Mouse (Mus musculus): ENCODE data around the gene Rln3. TPM values are rescaled to one million over a fixed set of nuclear protein-coding genes. Genes with fewer than 3 reads are reported as not detected.

Gene Rln3
- total RNA-seq, 4 experiments from 2014 or later = not detected

DNA sequence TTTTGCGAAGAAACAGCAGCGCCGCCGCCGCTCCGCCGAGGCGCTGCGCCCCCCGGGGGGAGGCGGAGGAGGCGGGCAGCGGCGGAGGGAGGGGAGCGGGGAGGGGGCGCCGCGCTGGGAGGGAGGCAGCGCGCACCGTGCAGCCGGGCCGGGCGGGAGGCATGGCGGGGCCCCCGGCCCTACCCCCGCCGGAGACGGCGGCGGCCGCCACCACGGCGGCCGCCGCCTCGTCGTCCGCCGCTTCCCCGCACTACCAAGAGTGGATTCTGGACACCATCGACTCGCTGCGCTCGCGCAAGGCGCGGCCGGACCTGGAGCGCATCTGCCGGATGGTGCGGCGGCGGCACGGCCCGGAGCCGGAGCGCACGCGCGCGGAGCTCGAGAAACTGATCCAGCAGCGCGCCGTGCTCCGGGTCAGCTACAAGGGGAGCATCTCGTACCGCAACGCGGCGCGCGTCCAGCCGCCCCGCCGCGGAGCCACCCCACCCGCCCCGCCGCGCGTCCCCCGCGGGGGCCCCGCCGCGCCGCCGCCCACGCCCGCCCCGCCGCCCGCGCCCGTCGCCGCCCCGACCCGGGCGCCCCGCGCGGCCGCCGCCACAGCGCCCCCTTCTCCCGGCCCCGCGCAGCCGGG lies 47.2 kb downstream of the Rln3 start, which contains the start of gene Samd1:
Samd1 (plus strand) TSS at position 162 of the 631 bp plus-strand sequence.
- peak in 1 of 2 experiments; percentile 51 for DNase-seq (ENCODE audit: low spot score in 2 of 2)

DNA sequence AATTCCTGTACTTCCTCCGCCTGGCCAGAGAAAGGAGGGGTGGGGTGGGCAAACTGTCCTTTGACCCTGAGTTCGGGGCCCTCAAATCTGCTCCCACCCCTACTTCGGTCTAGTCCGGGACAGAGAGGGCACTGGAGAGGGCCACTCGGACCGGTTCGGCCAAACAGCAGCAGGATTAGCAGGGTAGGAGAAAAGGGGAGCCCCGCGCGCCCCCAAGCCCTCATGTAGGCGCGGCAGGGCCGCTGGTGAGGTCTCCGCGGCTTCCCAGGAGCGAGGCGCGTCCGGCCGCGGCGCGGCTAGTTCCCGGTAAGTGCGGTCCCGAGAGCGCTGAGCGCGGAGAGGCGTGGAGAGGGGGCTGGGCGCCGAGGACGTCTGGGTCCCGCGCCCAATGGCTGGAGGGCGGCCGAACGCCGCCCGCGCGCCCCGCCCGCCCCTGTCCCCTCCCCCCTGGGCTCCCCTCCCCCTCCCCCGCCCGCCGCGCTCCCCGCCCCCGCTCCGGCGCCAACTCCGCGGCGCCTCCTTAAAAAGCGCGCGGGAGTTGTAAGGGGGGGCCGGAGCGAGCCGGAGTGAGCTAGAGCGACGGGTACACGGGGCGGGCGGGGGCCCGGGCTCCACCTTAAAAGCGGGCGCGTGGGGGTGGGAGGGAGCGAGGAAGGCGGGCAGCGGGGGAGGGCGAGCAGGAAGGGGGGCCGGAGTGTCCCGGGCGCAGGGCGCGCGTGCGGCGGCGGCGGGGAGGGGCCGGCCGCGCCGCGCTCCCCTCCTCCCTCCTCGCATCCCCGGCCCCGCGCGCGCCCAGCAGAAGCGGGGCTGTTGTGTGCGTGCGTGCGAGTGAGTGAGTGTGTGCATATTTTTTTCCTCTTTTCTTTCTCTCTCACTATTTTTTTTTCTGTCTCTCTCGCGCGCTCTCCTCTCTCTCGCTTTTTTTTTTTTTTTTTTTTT lies 48.0 kb downstream of the Rln3 start:
- DNase-seq (ENCODE audit: low spot score in 2 of 2) = peak; percentile 81 to 89

GRCm38 (mm10) chr8:83995973-83996372 lies 48.8 kb downstream of the Rln3 start:
- no peak for DNase-seq (ENCODE audit: low spot score in 2 of 2)

DNA sequence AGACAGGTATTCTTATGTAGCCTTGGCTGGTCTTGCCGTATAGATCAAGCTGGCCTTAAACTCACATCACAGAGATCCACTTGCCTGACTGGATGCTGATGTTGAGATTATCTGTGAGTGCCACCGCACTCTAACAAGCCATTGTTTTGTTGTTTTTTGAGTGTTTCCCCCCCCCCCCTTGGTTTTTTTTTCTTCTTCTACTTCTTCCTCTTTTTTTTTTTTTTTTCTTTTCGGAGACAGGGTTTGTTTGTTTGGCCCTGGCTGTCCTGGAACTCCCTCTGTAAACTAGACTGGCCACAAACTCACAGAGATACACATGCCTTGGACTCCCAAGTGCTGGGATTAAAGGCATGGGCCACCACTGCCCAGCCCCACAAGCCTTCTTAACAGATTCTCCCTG lies 50.8 kb downstream of the Rln3 start:
- DNase-seq (ENCODE audit: low spot score in 2 of 2) = no peak

Small RNA genes lying within 50 kb of the gene (microRNA-seq; reads per million reads assigned to microRNA genes)
- gene Mir1199 = 24.9 reads per million, percentile 25 among the genes with 10 or more reads in this experiment
- not detected for gene Mir709
- gene Mir8111 = 52.4 reads per million, percentile 42 among the genes with 10 or more reads in this experiment

Other genes with a start within 250 kb of the Rln3 start
- gene Adgrl1, start 144.9 kb downstream of the Rln3 start, total RNA-seq (2022) = 10 to 100 TPM in 2 of 4 experiments, 1 to 10 TPM in 2; 9.8 to 17.5 (median 12.5) TPM
- under 1 TPM; 0.24 to 0.94 (median 0.58) TPM for gene Gm10644, start 89.8 kb downstream of the Rln3 start, total RNA-seq (2022)
- under 1 TPM; 0.31 to 0.56 (median 0.41) TPM for gene Asf1b, start 89.5 kb downstream of the Rln3 start, total RNA-seq (2022)
- gene Prkaca, start 72.0 kb downstream of the Rln3 start, total RNA-seq (2022) = 100 to 1,000 TPM; 144 to 161 (median 159) TPM
- gene Samd1, start 47.3 kb downstream of the Rln3 start, total RNA-seq (2022) = 10 to 100 TPM; 14.6 to 17.7 (median 16.2) TPM
- gene 1700067K01Rik, start 43.5 kb downstream of the Rln3 start, total RNA-seq (2022) = not detected
- gene 2210011C24Rik, start 32.8 kb downstream of the Rln3 start, total RNA-seq (2022) = 1 to 10 TPM; 1.1 to 3.9 (median 2.5) TPM
- under 1 TPM in 2 of 4 experiments, not detected in 2; 0.11 to 0.16 TPM for gene Palm3, start 23.5 kb downstream of the Rln3 start, total RNA-seq (2022)
- gene Il27ra, start 2.4 kb downstream of the Rln3 start, total RNA-seq (2022) = under 1 TPM; 0.27 to 0.56 (median 0.43) TPM
- 1 to 10 TPM in 2 of 4 experiments, under 1 TPM in 2; 0.77 to 1.4 (median 1.1) TPM for gene Gm10643, start 20.1 kb upstream of the Rln3 start, total RNA-seq (2022)
- gene Rfx1, start 21.8 kb upstream of the Rln3 start, total RNA-seq (2022) = 1 to 10 TPM; 3.1 to 4.9 (median 3.8) TPM
- 1 to 10 TPM; 4.3 to 5.2 (median 4.7) TPM for gene Dcaf15, start 59.8 kb upstream of the Rln3 start, total RNA-seq (2022)
- not detected for gene Podnl1, start 81.0 kb upstream of the Rln3 start, total RNA-seq (2022)
- 10 to 100 TPM; 14.0 to 20.0 (median 15.4) TPM for gene Cc2d1a, start 102.9 kb upstream of the Rln3 start, total RNA-seq (2022)
- under 1 TPM; 0.16 to 0.46 (median 0.30) TPM for gene 4930432K21Rik, start 103.0 kb upstream of the Rln3 start, total RNA-seq (2022)
- not detected for gene Nanos3, start 140.2 kb upstream of the Rln3 start, total RNA-seq (2022)
- 1 to 10 TPM; 6.8 to 7.9 (median 7.0) TPM for gene Zswim4, start 192.1 kb upstream of the Rln3 start, total RNA-seq (2022)
- 100 to 1,000 TPM; 142 to 179 (median 152) TPM for gene D8Ertd738e, start 204.7 kb upstream of the Rln3 start, total RNA-seq (2022)
- gene Mri1, start 212.3 kb upstream of the Rln3 start, total RNA-seq (2022) = 10 to 100 TPM; 13.3 to 18.8 (median 16.4) TPM
- gene Ccdc130, start 225.4 kb upstream of the Rln3 start, total RNA-seq (2022) = 1 to 10 TPM; 4.7 to 8.2 (median 5.8) TPM

Data from gastrocnemius, adult 8-10 months (tissue).